Comparison of ENCODE assay signal across 9 mouse cellular contexts in the genomic region with DNA sequence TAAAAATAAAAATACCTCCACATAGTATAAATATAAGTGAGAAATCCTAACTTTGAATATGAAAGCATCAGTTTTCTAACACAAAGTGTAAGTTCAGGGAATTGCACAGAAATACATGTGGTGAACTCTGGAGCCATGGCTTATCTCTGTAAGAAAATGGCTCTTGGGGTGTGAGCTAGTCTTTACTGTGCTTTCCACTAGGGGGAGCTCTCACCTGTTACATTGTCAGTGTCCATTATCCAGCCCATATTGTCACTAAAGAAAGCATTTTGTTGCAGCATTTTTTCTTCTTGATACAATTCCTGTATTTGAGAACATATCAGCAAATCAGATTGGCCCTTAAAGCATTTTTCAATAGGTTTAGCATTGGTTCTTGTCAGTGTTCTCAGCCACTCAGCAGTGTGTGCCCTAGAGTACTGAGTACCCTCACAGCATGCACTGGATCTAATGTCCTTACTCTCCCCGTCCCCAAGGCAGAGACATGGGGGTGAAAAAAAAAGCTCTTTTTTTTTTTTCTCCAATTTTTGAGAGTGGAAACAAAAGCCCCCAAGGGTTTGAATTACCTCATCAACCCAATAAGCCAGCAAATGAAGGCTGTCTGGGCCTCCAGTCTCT. TPM values are rescaled to one million over a fixed set of nuclear protein-coding genes. Genes with fewer than 3 reads are reported as not detected.
DNase-seq lines count a peak whose midpoint lies in the region; ATAC-seq and TF ChIP-seq lines count a peak whose summit lies in the region.
"Had no signal": no experiment of that assay in that cellular context is flagged by ENCODE, and none has a peak within 500 bp of the region (broad histone marks: within the 10 kb centered on the region; RNA-seq: fewer than 3 reads in every experiment).

No protein-coding gene starts in this region.

- no peak overlapping the region for H3K27ac ChIP-seq in heart, adult 2 months
- no peak overlapping the region for H3K27ac ChIP-seq in heart, embryonic 11.5 days (ENCODE audit: low read depth, low read length)
- no peak overlapping the region for H3K27ac ChIP-seq in ES-Bruce4 (ENCODE audit: insufficient read depth, low read length)
- H3K27ac ChIP-seq in stomach, embryonic 16.5 days (ENCODE audit: low read length): no peak overlapping the region
- H3K27ac ChIP-seq: macrophage had no signal

- TF ChIP-seq CTCF in heart, adult 2 months (IDR thresholded peaks at IDR 0.05): peak; percentile 96
- peak; percentile 27 for TF ChIP-seq CTCF in ES-Bruce4 (IDR thresholded peaks at IDR 0.05; ENCODE audit: low read depth, low read length)

- no peaks in the 10 kb centered on the region for H3K36me3 ChIP-seq in heart, adult 2 months (ENCODE audit: control insufficient read depth, insufficient read depth, low read length)
- no peaks in the 10 kb centered on the region for H3K36me3 ChIP-seq in heart, embryonic 11.5 days (ENCODE audit: control insufficient read depth, insufficient read depth, low read length)
- peaks cover 8% of the 10 kb centered on the region for H3K36me3 ChIP-seq in ES-Bruce4 (ENCODE audit: control insufficient read depth, insufficient read depth, low read length, poor library complexity, severe bottlenecking)
- no peaks in the 10 kb centered on the region for H3K36me3 ChIP-seq in stomach, embryonic 16.5 days (ENCODE audit: control insufficient read depth, insufficient read depth, low read length)

- TF ChIP-seq POLR2A in heart, adult 2 months (IDR thresholded peaks at IDR 0.05; ENCODE audit: insufficient read depth, low read depth, low read length): no peak
- TF ChIP-seq POLR2A in ES-Bruce4 (IDR thresholded peaks at IDR 0.05; ENCODE audit: insufficient read depth, low read length): no peak

- no peak overlapping the region for H3K4me3 ChIP-seq in heart, adult 2 months
- H3K4me3 ChIP-seq in heart, embryonic 11.5 days (ENCODE audit: low read depth, low read length): no peak overlapping the region
- H3K4me3 ChIP-seq in ES-Bruce4 (ENCODE audit: low read depth, low read length): no peak overlapping the region
- no peak overlapping the region for H3K4me3 ChIP-seq in stomach, embryonic 16.5 days (replicated peaks; ENCODE audit: low read length)

- no peak for TF ChIP-seq EP300 in heart, adult 2 months (IDR thresholded peaks at IDR 0.05; ENCODE audit: insufficient read depth, low read depth, low read length)
- TF ChIP-seq EP300 in ES-Bruce4 (IDR thresholded peaks at IDR 0.05; ENCODE audit: insufficient read depth, low read depth, low read length): no peak

- WGBS in heart, adult 2 months: 63% methylated on average over 1 of the region's 1 CpGs
- WGBS in heart, embryonic 11.5 days (ENCODE audit: insufficient replicate concordance): 45% methylated on average over 1 of the region's 1 CpGs
- 62% methylated on average over 1 of the region's 1 CpGs for WGBS in stomach, embryonic 16.5 days

- no peaks in the 10 kb centered on the region; the same call in 1 of the 2 replicates for H3K4me1 ChIP-seq in heart, adult 2 months (ENCODE audit: control insufficient read depth, insufficient read depth, low read length)
- 0 out of 2 replicates have a peak, but pooled peaks cover 9% of the 10 kb centered on the region for H3K4me1 ChIP-seq in heart, embryonic 11.5 days (ENCODE audit: control insufficient read depth, insufficient read depth, low read length)
- no peaks in the 10 kb centered on the region for H3K4me1 ChIP-seq in ES-Bruce4 (ENCODE audit: control insufficient read depth, insufficient read depth, low read length)
- peaks cover 11% of the 10 kb centered on the region; the same call in 1 of the 2 replicates for H3K4me1 ChIP-seq in stomach, embryonic 16.5 days (ENCODE audit: control insufficient read depth, insufficient read depth, low read length)

- no peaks in the 10 kb centered on the region for H3K27me3 ChIP-seq in heart, adult 2 months (ENCODE audit: control insufficient read depth, insufficient read depth, low read length)
- no peaks in the 10 kb centered on the region for H3K27me3 ChIP-seq in heart, embryonic 11.5 days (ENCODE audit: control insufficient read depth, insufficient read depth, low read length)
- no peaks in the 10 kb centered on the region for H3K27me3 ChIP-seq in ES-Bruce4 (ENCODE audit: control insufficient read depth, insufficient read depth, low read length, poor library complexity, severe bottlenecking)
- H3K27me3 ChIP-seq in stomach, embryonic 16.5 days (ENCODE audit: control insufficient read depth, insufficient read depth, low read length): no peaks in the 10 kb centered on the region

- no peaks in the 10 kb centered on the region for H3K9me3 ChIP-seq in heart, embryonic 11.5 days (replicated peaks; ENCODE audit: control insufficient read depth, low read length)
- no peaks in the 10 kb centered on the region for H3K9me3 ChIP-seq in ES-Bruce4 (replicated peaks; ENCODE audit: control insufficient read depth, insufficient read depth, low read length, poor library complexity, severe bottlenecking)
- no peaks in the 10 kb centered on the region for H3K9me3 ChIP-seq in stomach, embryonic 16.5 days (replicated peaks; ENCODE audit: control insufficient read depth, low read length)

- DNase-seq in heart, adult 2 months: no peak
- peak; percentile 47 to 67 for DNase-seq in cerebellum, postnatal 36 days
- peak; percentile 74 to 84 for DNase-seq in heart, postnatal 10 days
- peak; percentile 33 to 78 for DNase-seq in layer of hippocampus, adult 18-20 months (ENCODE audit: low spot score in 2 of 2)

- intact Hi-C loops in heart, adult 2 months (cut with DNase I): loop anchor here (10.0 kb wide), 1 partner anchor 672 kb away; the partner anchor contains the start of genes 1300017J02Rik and Topbp1
- intact Hi-C loops in heart, postnatal 10 days (cut with DNase I): no loop called here

- H3K79me2 ChIP-seq in heart, adult 2 months (replicated peaks; ENCODE audit: control insufficient read depth, insufficient read depth, low read length): no peaks in the 10 kb centered on the region

- ATAC-seq in heart, embryonic 11.5 days (replicated peaks; ENCODE audit: insufficient number of reproducible peaks, low FRiP score, low TSS enrichment): no peak
- peak; percentile 85 for ATAC-seq in megakaryocyte, adult 5-6 weeks (ENCODE audit: poor library complexity, severe bottlenecking)
- ATAC-seq in stomach, embryonic 16.5 days (ENCODE audit: insufficient read depth, low FRiP score): peak; percentile 54; the same call in 1 of the 2 replicates

- H3K4me2 ChIP-seq in heart, embryonic 11.5 days: no peak overlapping the region
- no peak overlapping the region for H3K4me2 ChIP-seq in stomach, embryonic 16.5 days (ENCODE audit: low read depth, low read length)

- H3K9ac ChIP-seq in heart, adult 2 months (ENCODE audit: low read depth, low read length): no peak overlapping the region
- H3K9ac ChIP-seq in heart, embryonic 11.5 days (ENCODE audit: low read depth, low read length): no peak overlapping the region
- no peak overlapping the region for H3K9ac ChIP-seq in ES-Bruce4 (ENCODE audit: low read depth, poor library complexity, severe bottlenecking)
- H3K9ac ChIP-seq in stomach, embryonic 16.5 days (ENCODE audit: low read length): no peak overlapping the region

RNA-seq across cellular contexts. Expression of gene Cep63, which starts 6.7 kb away (rescaled TPM):
- total RNA-seq in heart, adult 2 months (2021): 10 to 100 TPM; 49.4 to 57.5 TPM
- polyA plus RNA-seq in heart, adult 2 months (2012; rRNA removed): 7.3 and 9.9 TPM in 2 replicates
- polyA plus RNA-seq in heart, embryonic 11.5 days (2014; fragmentation: Nextera tagmentation; extraction: Ambion mirVana): 34.2 and 48.8 TPM in 2 replicates
- 20.9 and 23.5 TPM in 2 replicates for polyA plus RNA-seq in ES-Bruce4 (2011; ENCODE audit: insufficient read depth, insufficient read length, low read depth, missing spikeins)
- 10 to 100 TPM; 34.3 to 36.1 TPM for total RNA-seq in heart, postnatal 10 days (2021)
- 10 to 100 TPM; 31.0 to 35.6 TPM for total RNA-seq in layer of hippocampus, adult 18-20 months (2021)
- total RNA-seq in megakaryocyte, adult 5-6 weeks (2015): 26.7 and 30.0 TPM in 2 replicates
- 28.0 and 39.0 TPM in 2 replicates for total RNA-seq in megakaryocyte, adult 5-6 weeks (2017)
- 41.9 and 44.9 TPM in 2 replicates for polyA plus RNA-seq in stomach, embryonic 16.5 days (2015; fragmentation: Nextera tagmentation; extraction: Ambion mirVana)

RNA-seq across cellular contexts. Expression of gene Anapc13, which starts 6.9 kb away (rescaled TPM):
- 100 to 1,000 TPM; 344 to 384 TPM for total RNA-seq in heart, adult 2 months (2021)
- 128 and 135 TPM in 2 replicates for polyA plus RNA-seq in heart, adult 2 months (2012; rRNA removed)
- 201 and 210 TPM in 2 replicates for polyA plus RNA-seq in heart, embryonic 11.5 days (2014; fragmentation: Nextera tagmentation; extraction: Ambion mirVana)
- polyA plus RNA-seq in ES-Bruce4 (2011; ENCODE audit: insufficient read depth, insufficient read length, low read depth, missing spikeins): 76.4 and 87.9 TPM in 2 replicates
- 100 to 1,000 TPM; 305 TPM for total RNA-seq in heart, postnatal 10 days (2021)
- total RNA-seq in layer of hippocampus, adult 18-20 months (2021): 100 to 1,000 TPM; 111 to 119 TPM
- 115 and 117 TPM in 2 replicates for total RNA-seq in megakaryocyte, adult 5-6 weeks (2015)
- 106 and 119 TPM in 2 replicates for total RNA-seq in megakaryocyte, adult 5-6 weeks (2017)
- polyA plus RNA-seq in stomach, embryonic 16.5 days (2015; fragmentation: Nextera tagmentation; extraction: Ambion mirVana): 161 and 206 TPM in 2 replicates

Comparison
In these comparisons a context has a peak if more than half of its experiments do, and no peak if none do; other contexts are left out.
1. DNase-seq: peak in cerebellum, postnatal 36 days (2 of 2), heart, postnatal 10 days (2 of 2) and layer of hippocampus, adult 18-20 months (2 of 2); none in heart, adult 2 months (0 of 2).